Mouse (Mus musculus) naive thymus-derived CD4-positive, alpha-beta T cell, adult 2 months (primary cell): Measurements from ENCODE around the gene Itga9.

ENCODE experiments used
- DNase-seq: peaks from one replicate; pipeline ENCODE4 v3.0.0-alpha.2; 2011; ENCODE audit warnings: low read depth

The Itga9 gene

DNA sequence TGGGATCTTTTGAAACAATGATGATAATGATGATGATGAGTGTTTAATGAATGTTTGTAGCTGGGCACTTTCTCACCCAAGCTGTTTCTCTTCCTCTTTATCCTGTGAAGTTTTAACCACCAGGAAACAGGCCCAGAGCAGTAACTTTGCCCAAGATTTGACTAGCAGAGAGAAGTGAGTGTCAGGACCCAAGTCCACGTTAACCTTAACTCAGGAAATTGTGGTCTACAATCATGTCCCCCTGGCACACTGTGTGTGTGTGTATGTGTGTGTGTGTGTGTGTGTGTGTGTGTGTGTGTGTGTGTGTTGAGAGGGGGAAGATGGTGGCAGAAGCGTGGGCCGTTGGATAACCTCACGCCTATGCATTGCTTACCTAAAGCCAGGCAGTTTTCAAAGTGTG lies 120.1 kb downstream of the Itga9 start:
- peak; percentile 31 for DNase-seq

DNA sequence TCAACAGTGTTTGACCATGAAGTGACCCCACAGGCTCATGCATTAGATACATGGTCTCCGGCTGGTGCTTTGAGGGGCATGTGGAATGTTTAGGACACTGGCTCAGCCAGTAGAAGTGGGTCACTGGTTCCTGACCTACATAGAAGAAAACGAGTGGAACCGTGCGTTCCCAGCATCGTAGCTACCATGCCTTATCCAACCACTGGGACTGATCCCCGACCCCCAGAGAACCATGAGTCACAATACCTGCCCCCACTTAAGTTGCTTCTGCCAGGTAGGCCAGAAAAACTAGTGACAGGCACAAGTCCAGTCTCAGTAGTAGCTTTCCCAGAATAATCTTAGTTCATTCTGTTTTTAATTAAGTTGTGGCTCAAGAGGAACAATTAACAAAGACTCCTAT lies 121.8 kb downstream of the Itga9 start:
- DNase-seq = no peak

DNA sequence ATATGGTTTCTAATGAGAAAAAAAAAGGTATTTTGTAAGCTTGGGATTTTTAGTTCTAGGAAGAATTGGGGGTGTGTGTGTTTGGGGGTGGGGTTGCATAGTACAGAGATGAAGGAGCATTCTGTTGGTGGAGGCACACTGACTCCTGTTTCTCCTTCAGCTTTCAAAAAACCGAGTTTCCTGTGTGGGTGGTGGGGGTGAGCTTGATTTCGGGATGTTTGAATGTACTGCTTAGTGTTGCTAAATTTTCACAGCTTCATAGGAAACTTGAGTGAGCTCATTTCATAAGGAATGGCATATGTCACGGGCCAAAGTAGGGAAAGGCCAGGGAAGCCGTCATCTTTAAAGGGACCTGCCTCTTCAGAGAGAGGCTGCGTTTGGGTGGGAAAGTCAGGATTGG lies 122.5 kb downstream of the Itga9 start:
- no peak for DNase-seq

DNA sequence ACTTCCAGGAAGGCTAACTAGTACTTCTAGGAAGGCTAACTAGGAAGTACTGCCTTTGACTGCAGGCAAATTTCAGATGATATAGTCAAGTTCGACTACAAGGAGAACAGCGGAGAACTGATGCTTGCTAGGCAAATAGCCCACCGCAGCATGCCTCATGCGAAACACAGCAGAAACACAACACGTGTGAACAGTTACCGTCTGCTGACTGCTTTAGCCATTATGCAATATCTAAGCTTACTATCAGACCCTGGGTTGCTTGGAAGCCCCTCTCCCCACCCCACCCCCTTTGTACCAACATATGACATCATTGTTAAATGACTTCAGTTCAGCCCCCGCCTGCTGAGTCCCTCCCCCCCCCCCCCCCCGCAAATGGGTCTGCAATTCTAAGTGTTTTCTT lies 123.7 kb downstream of the Itga9 start:
- DNase-seq = no peak

DNA sequence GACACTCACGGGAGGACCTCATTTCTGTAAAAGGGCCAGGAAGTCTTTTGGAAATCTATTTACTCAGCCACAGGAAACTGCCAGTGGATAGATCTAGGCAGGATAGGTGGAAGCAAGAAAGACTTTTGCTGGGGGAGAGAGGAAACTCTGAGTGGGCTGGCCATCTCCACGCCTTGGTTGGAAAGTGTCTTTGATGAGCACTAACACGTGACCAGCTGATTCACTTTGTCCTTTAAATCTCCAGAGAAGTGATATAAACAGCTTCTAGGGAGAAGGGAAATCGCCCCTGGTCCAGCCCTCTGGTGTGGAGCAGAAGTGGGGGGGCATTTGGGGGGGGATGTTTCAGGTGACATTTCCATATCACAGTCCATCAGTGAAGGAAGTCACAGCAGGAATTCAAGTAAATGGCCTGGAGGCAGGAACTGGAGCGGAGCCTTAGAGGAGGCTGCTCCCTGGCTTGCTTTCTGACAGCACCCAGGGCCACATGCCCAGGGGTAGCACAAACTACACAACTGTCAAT lies 124.4 kb downstream of the Itga9 start:
- DNase-seq = no peak

DNA sequence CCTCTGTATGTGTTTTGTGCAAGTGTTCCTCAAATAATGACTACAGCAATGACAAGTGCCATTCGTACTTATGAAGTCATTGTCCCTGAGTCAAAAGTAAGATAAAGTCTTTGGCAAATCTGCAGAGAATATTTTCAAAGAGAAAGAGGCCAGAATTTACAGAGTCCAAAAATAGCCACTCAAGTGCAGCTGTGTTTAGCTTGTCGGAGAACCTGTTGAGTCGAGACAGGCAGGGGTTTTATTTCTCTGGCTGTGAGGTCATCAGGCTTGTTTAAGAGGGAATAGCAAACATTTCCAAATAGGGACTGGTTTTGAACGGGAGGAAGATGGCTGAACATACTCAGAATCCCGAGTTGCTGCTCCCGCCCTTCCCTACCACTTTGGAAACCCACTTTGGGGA lies 125.2 kb downstream of the Itga9 start:
- no peak for DNase-seq

DNA sequence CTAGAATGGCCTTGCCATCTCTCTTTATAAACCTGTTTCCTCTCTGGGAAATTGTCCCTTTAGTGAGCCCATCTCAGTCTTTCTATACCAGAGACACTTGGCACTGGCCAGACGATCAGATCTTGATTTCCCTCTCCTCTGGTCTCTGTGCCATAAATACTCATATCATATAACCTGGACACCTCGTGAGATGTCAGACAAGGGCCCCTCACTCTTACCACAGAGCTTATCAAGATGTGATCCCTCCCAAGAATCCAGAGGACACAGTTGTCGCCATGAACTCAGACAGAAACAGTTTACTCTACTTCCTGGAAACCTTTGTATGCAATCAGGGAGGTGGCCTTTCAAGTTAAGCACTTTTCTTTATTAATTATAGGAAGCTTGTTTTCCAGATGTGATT lies 127.1 kb downstream of the Itga9 start:
- DNase-seq = no peak

DNA sequence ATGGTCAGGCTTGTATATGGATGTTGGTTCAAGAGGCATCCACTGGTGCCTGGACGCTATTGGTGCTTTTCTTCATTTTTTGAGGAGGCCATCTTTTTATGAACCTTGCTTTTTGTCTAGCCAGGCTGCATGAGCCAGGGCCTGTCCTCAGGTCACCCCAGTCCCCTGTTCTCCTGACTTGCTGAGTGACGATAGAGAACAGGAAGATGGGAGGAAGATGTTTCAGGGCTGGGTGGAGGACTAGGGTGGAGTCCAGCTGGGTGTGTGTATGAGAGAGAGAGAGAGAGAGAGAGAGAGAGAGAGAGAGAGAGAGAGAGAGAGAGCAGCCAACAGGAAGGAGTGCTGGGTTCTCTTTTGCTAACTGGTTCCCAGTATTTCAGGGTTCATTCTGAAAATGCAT lies 130.6 kb downstream of the Itga9 start:
- peak; percentile 32 for DNase-seq

DNA sequence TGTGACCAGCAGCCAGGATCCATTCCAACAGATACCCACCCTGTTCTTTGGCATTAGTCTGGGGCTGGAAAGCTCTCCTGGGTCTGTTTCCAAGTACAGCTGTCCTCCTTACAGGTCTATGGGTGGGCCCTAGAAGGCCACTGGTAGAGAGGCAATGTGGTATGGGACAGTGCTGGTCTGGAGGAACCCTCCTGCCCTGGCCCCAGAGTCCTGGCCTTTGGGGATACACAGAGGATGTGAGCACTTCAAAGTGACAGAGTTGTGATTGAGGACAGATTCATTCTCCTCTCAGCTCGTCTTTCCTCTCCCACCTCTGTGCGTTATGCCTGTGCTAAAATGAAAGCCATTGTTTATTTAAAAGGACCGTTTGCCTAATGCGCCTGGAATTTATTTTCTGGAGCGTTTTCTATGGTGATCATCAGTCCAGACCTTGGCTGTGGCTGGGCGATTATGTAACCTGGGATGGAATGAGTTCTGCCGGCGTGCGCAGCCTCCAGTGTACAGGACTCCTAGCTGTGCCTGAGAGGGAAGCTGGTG lies 131.2 kb downstream of the Itga9 start:
- DNase-seq = no peak

DNA sequence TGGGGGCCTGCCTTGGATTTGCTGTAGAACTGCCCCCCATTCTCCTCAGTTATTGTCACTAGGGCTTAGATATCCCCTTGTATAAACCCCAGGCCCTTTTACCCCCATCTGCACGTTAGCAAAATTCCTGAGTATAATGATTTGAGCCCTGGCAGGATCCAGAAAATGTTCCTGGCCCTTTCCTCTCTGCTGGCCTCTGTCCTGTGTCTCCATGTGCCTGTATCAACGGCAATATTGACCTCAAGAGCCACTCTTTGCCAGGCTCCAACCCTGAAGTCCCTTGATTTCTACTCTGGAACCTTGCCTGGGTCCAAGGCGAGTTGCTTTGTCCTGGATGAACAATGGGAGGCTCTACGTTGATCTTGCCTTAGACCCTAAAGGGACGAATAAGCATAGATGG lies 131.8 kb downstream of the Itga9 start:
- no peak for DNase-seq

DNA sequence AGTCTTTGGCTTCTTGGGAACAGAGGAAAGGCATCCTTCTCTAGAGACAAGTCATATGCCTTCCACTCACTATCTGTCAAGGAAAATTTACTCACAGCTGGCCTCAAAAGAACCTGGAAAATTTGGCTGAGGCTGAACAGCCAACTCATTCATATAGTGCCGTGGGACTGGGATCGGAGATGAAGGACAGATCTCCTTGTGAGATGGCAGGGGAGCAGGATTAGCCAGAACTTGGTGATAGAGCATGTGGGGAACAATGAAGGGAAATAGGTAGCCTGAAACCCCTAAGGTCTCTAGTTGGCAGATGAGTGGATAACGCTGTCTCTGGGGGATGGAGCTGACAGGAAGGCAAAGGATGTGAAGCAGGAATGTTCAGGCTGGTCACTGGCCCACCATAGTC lies 132.6 kb downstream of the Itga9 start:
- no peak for DNase-seq

DNA sequence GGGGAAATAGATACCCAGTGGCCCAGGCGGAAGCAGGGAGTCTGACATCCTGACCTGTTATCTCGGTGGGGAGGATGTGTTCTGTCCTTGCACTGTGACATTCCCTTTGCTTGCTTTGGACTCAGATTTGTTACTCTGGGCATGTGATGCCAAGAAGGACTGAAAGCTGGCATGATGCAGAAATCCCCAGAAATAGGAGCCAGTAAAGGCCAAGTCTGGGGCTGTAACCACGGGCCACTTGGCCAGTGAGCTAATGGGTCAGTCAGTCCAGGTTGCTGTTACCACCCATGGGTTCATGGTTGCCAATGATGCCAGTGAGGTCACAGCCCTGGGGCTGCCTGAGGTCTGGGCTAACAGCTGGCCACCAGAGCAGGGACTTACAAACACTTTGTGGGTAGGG lies 133.2 kb downstream of the Itga9 start:
- DNase-seq = no peak

DNA sequence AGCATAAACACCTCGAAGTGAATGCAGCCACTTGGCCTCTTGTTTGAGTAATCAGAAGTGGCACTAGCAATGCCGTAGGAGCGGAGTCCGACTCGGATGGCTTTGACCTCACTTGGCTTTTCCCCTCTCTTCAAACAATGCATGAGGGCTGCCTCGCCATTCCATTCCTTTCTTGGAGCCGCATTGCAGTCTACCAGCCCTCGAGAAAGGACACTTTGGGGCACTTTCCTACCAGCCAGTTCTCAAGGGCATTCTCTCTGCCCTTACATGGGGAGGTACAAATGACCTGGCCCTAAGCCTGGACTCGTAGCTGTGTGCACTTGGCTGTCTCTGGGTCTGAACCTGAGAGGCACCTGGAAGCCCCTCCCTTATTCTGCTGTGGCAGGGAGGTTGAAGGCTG lies 134.8 kb downstream of the Itga9 start:
- DNase-seq = no peak

DNA sequence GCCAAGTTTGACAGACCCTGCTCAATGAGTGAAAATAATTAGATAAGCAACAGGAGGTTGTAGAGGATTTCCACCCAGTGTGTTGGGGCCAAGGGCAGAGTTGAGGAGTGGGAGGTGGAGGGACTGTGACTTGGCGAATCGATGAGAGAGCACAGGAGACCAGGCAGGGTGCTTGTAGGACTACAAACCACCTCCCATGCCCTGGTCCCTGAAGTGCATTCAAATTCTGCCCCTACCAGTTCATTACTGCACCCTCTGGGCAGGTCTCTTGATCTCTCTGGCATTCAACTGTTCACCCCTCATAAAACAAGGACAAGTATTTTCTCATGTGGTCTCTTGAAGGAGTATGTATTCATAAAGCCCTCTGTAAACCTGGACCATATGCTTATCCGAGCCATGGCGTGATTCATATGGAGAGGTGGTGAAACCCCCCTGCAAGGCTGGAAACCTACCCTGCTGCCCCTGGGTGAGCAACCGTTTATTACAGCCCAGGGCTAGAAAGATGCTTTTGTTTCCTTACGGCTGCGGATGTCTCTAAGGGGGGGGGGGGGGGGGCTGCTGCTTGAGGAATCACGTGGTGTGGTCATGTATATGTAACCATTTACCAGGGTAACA lies 143.0 kb downstream of the Itga9 start:
- DNase-seq = no peak

DNA sequence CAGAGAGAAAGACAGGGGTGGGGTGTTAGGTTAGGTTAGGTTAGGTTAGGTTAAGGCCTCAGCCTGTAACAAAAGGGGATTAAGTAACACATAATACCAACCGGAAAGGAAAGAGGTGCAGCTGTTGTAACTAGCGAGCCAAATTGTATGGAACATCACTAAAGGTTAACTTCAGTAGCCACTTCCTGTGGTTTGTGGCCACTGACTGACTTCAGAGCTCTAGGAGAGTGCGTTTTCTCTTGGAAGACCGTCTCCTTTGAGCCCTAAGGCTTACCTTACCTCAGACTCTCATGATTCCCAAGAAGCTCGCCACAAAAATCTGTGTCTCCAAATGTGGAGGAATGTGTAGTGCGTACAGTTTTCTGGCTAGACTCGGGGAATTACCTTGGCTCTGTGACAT lies 144.3 kb downstream of the Itga9 start:
- peak; percentile 78 for DNase-seq

DNA sequence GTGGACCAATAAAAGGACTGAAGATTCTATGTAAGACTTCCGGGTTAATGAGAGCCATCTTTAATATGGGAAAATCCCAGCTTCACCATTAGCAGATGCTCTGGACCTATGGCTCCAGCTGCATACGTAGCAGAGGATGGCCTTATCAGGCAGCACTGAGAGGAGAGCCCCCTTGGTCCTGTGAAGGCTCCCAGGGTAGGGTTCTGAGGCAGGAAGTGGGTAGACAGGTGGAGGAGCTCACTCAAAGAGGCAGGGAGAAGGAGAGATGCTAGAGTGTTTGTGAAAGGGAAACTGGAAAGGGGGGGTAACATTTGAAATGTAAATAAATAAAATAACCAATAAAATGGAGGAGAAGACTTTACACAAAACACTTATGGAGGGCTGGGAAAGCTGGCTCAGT lies 145.9 kb downstream of the Itga9 start:
- DNase-seq = peak; percentile 50

DNA sequence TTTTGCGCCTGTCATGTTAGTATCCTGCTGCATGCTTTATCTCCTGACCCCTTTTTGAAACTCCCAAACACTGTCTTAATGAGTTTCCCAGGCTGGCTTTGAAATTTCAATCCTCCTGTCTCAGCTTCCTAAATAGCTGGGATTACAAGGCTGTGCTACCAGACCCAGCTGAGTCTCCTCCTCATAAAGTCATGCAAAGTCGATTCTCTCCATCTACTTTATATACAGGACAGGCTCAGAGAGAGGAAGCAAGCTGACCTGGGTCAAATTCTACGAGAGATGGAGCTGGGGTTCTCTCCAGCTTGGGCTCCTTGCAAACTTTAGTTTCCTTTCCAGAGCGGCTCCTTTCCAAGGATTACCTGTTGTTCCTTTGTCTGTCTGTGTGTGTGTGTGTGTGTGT lies 153.0 kb downstream of the Itga9 start:
- no peak for DNase-seq

DNA sequence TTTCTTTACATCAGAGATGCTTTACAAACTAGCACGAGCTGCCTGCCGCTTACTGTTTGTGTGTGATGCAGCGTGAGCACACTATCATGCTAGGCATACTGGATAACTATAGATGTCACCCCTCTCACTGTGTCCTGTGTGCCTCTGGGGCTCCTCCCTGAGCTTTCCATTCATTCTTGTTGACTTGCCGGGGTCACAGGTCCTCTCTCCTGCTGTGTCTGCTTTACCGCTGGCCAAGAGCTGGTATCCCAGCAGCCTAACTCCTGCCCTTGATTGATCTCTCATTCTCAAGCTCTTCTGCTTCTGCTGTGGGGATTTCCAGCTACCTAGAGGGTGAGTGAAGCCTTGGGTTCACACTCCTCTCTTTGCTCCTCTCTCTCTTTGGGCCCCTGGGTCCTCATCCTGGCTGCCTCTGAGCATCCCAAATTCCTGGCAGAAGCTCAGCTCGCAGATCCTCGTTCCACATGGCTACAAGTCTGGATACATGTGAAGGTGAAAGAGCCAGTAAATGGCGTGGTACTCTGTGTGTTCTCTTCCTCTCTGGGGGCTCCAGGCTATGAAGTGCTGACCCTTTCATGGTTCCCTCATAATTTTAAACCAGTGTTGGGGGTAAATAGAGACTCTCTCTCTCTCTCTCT lies 155.6 kb downstream of the Itga9 start:
- DNase-seq = no peak

DNA sequence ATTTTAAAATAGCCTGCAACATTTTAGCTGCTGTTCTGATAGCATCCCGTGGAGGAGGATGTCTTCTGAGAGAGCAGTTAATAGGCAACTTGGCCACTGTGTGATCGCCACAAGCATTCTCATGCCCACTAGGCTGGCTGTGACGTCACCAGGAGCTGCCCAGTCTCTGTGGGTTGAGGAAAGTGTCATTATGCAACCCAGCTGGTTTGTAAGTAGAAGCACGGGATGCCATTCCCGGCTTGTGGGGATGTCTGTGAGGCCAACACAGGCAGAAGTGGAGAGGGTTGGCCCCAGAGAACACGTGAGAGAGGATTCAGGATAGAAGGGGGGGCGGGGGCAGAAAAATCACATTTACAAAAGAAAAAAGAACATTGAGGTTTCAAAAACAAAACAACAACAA lies 156.3 kb downstream of the Itga9 start:
- no peak for DNase-seq

DNA sequence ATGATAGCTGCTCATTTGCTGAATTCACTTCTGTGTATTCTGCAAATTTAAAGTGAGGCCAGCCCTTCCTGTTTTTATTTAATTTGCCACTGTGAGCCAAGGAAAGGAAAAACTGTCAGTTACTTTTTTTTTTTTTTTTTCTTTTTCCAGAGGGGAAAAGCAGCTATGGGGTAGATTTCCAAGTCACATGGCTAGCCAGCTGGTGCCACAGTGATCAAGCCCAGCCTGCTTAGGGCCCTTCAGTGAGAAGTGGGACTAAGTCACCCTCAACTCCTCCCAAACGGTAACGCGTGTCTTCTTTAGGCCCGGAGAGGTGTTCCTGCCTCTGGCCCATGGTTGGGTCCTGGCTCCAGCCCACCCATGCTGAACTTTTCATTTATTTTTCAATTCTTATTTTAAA lies 156.7 kb downstream of the Itga9 start:
- DNase-seq = no peak

DNA sequence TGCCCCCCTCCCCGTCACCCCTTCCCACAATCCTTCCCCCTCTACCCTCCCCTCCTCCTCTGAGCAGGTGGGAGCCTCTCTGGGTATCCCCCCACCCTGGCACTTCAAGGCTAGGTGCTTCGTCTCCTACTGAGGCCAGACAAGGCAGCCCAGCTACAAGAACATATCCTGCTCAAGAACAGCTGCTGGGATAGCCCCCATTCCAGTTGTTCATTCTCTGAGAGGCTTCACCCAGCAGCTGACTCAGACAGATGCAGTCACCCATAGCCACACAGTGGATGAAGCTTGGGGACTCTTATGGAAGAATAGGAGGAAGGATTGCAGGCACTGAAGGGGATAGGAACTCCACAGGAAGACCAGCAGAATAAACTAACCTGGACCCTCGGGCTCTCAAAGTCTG lies 157.2 kb downstream of the Itga9 start:
- no peak for DNase-seq

DNA sequence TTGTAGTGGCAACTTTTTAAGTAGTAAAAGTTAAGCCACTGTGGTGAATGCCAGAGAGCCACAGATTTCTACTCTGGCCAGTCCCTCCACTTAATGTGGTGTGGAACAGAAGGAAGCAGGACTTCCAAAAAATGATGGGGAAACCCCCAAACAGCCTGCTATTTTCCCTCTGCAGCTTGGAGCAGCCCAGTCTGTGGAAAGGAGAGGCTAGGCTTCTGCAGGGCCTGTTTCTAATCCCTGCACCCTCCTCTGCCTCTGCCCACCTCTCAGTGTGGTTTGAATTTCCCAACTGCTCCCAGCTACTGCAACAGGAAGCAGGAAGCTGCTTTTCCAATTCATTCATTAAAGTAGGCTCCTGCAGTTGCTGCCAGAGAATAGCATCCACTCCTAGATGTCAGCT lies 158.6 kb downstream of the Itga9 start:
- DNase-seq = no peak

DNA sequence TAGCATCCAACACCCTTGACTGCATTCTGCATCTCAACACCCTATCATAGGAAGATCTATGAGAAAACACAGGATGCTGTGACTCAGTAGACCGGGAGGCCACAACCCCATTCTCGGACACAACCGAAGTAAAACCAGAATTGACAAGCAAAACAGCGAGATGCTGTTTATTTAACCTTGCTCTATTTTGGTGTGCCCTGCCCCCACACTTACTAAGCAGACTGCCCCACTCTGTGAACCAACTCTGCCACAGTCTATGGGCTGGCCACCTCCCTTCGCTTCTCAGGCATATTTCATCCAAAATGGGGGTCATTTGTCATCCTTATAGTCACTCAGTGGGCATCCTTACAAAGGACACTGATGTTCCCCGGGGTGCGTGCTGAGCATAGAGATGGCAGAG lies 160.5 kb downstream of the Itga9 start:
- DNase-seq = no peak

DNA sequence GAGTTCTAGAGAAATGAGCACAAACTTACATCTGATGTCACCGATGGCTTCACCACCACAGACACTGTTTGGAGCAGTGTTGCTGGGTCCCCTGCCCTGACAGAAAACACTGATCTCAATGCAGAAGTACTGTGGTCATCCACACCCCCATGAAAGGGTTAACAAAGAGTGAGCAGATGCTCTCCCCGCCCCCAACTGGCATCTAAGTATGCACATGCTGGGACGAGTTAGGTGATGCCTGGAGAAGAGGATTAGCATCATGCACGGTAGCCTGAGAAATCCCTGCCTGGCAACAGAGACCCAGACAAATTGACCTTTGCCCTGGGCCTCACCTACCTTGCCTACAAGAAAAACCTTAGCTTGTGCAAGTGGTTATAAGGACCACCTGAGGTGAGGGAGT lies 162.1 kb downstream of the Itga9 start:
- no peak for DNase-seq
